Mouse (Mus musculus) stomach, postnatal 0 days (tissue): ENCODE measurements around the gene Asb18.

Experiments used
- CTCF ChIP-seq: IDR thresholded peaks from 2 replicates; pipeline ENCODE4 v1.5.1; 2016; ENCODE audit warnings: antibody characterized with exemption, low read depth, mild to moderate bottlenecking, moderate library complexity
- EP300 ChIP-seq: optimal IDR thresholded peaks from 2 replicates; pipeline ENCODE3; 2016; ENCODE audit warnings: antibody characterized with exemption

GRCm38 (mm10) chr1:89977261-89977660, 37.2 kb downstream of the Asb18 start:
- TF ChIP-seq EP300: no peak
- TF ChIP-seq CTCF: no peak
